Mouse (Mus musculus) liver, adult 2 months (tissue): ENCODE data around the gene Cdt1. TPM values are rescaled to one million over a fixed set of nuclear protein-coding genes. Genes with fewer than 3 reads are reported as not detected.

Experiments
- DNase-seq: peaks from one replicate; pipeline ENCODE4 v3.0.0-alpha.2; 2011; ENCODE audit warnings: low read depth, low spot score; ENCODE audit errors: extremely low read depth
- H3K27ac ChIP-seq: fragments of 200-500 bp; replicated peaks from 2 replicates; pipeline ENCODE4 v1.5.1; 2012; ENCODE audit warnings: low read depth, mild to moderate bottlenecking, control low read depth, inconsistent platforms, low read length; ENCODE audit not compliant: insufficient read depth
- H3K27me3 ChIP-seq: fragments of 200-500 bp; 2 replicates; pipeline ENCODE4 v1.6.1; 2012; ENCODE audit warnings: mild to moderate bottlenecking, moderate library complexity, low read length, inconsistent platforms; ENCODE audit not compliant: control insufficient read depth, insufficient read depth
- H3K36me3 ChIP-seq: fragments of 200-500 bp; 2 replicates; pipeline ENCODE4 v1.6.1; 2012; ENCODE audit warnings: low read length, inconsistent platforms; ENCODE audit not compliant: control insufficient read depth, insufficient read depth
- H3K4me1 ChIP-seq: fragments of 200-500 bp; 2 replicates; pipeline ENCODE4 v1.6.1; 2011; ENCODE audit warnings: low read length; ENCODE audit not compliant: control insufficient read depth, insufficient read depth
- H3K4me3 ChIP-seq: fragments of 200-500 bp; 2 replicates; pipeline ENCODE4 v1.5.1; 2011; ENCODE audit warnings: low read depth, mild to moderate bottlenecking, control low read depth, low read length, moderate library complexity; ENCODE audit not compliant: insufficient read depth
- H3K79me2 ChIP-seq: fragments of 200-500 bp; 2 replicates; pipeline ENCODE4 v1.6.1; 2012; ENCODE audit warnings: inconsistent platforms, mild to moderate bottlenecking, low read length, moderate library complexity; ENCODE audit not compliant: control insufficient read depth, insufficient read depth
- H3K9ac ChIP-seq: fragments of 200-500 bp; 2 replicates; pipeline ENCODE4 v1.6.1; 2012; ENCODE audit warnings: low read depth, mild to moderate bottlenecking, control low read depth, inconsistent platforms, low read length
- CTCF ChIP-seq: fragments of 200-500 bp; IDR thresholded peaks from 2 replicates; pipeline ENCODE4 v1.5.1; 2011; ENCODE audit warnings: low read depth, low read length, control low read depth
- POLR2A ChIP-seq: fragments of 200-500 bp; IDR thresholded peaks from 2 replicates; pipeline ENCODE4 v1.6.1; 2011; ENCODE audit warnings: low read length, control low read depth; ENCODE audit not compliant: insufficient read depth; ENCODE audit errors: extremely low read depth
- WGBS: fragments of 180-500 bp; shearing (Covaris S2); methylation state at CpG from one replicate; pipeline ENCODE4 v1.1.7; 2018; 5-methylcytosine and 5-hydroxymethylcytosine counted together
- polyA plus RNA-seq: library from polyadenylated mRNA; depleted of rRNA; stranded (reverse); fragments of >200 nt; gene quantifications from 2 replicates; pipeline ENCODE4 v1.2.3, GENCODE M21; 2012
- total RNA-seq: library from RNA; depleted of rRNA; stranded (reverse); fragments of >200 nt; gene quantifications from 2 replicates; pipeline ENCODE4 v1.2.3, GENCODE M21; 2014

The Cdt1 gene
- total and polyA plus RNA-seq, 2 experiments, result 1.0 to 2.9 TPM

- Histone ChIP-seq H3K79me2 (no peaks in the 10 kb centered on the region), H3K36me3 (no peaks in the 10 kb centered on the region), H3K4me1 (no peaks in the 10 kb centered on the region), H3K27ac (no peak overlapping the region), H3K4me3 (no peak overlapping the region), H3K27me3 (no peaks in the 10 kb centered on the region), H3K9ac (no peak overlapping the region)
- WGBS, result 81% methylated on average over 12 of the region's 12 CpGs
- DNase-seq, result no peak
- TF ChIP-seq POLR2A (no peak), CTCF (no peak)
These were observed 25.4 kb downstream of the Cdt1 start for GRCm38 (mm10) chr8:122593240-122593639.

GRCm38 (mm10) chr8:122593783-122594507 is 26.1 kb downstream of the Cdt1 start:
- no peak overlapping the region for H3K4me3 ChIP-seq
- DNase-seq, result no peak
- H3K27ac ChIP-seq, result no peak overlapping the region
- WGBS, result 94% methylated on average over 19 of the region's 19 CpGs
- H3K36me3 ChIP-seq, result no peaks in the 10 kb centered on the region
- H3K9ac ChIP-seq, result no peak overlapping the region
- H3K79me2 ChIP-seq, result no peaks in the 10 kb centered on the region
- H3K27me3 ChIP-seq, result no peaks in the 10 kb centered on the region
- TF ChIP-seq POLR2A, result no peak
- TF ChIP-seq CTCF, result no peak
- no peaks in the 10 kb centered on the region for H3K4me1 ChIP-seq

- 86% methylated on average over 4 of the region's 4 CpGs for WGBS
- H3K27ac ChIP-seq, result no peak overlapping the region
- no peak overlapping the region for H3K9ac ChIP-seq
- no peak for TF ChIP-seq CTCF
- no peak for TF ChIP-seq POLR2A
- no peaks in the 10 kb centered on the region for H3K36me3 ChIP-seq
- H3K79me2 ChIP-seq, result no peaks in the 10 kb centered on the region
- no peaks in the 10 kb centered on the region for H3K4me1 ChIP-seq
- no peaks in the 10 kb centered on the region for H3K27me3 ChIP-seq
- H3K4me3 ChIP-seq, result no peak overlapping the region
- DNase-seq, result no peak
These were observed 28.2 kb downstream of the Cdt1 start for GRCm38 (mm10) chr8:122596031-122596430.

GRCm38 (mm10) chr8:122600666-122601065 is 32.9 kb downstream of the Cdt1 start:
- Histone ChIP-seq H3K9ac (no peak overlapping the region), H3K4me1 (no peaks in the 10 kb centered on the region), H3K4me3 (no peak overlapping the region), H3K27me3 (no peaks in the 10 kb centered on the region), H3K27ac (no peak overlapping the region), H3K79me2 (no peaks in the 10 kb centered on the region), H3K36me3 (no peaks in the 10 kb centered on the region)
- WGBS, result 96% methylated on average over 9 of the region's 9 CpGs
- no peak for DNase-seq
- no peak for TF ChIP-seq CTCF
- TF ChIP-seq POLR2A, result no peak

- no peak overlapping the region for H3K9ac ChIP-seq
- H3K27ac ChIP-seq, result no peak overlapping the region
- DNase-seq, result no peak
- TF ChIP-seq POLR2A (no peak), CTCF (no peak)
- H3K79me2 ChIP-seq, result no peaks in the 10 kb centered on the region
- H3K27me3 ChIP-seq, result no peaks in the 10 kb centered on the region
- WGBS, result 85% methylated on average over 1 of the region's 1 CpGs
- H3K4me1 ChIP-seq, result no peaks in the 10 kb centered on the region
- no peak overlapping the region for H3K4me3 ChIP-seq
- H3K36me3 ChIP-seq, result no peaks in the 10 kb centered on the region
These were observed 36.8 kb downstream of the Cdt1 start for GRCm38 (mm10) chr8:122604640-122605039.

- no peaks in the 10 kb centered on the region for H3K36me3 ChIP-seq
- H3K4me3 ChIP-seq, result no peak overlapping the region
- no peaks in the 10 kb centered on the region for H3K79me2 ChIP-seq
- H3K27ac ChIP-seq, result no peak overlapping the region
- no peaks in the 10 kb centered on the region for H3K4me1 ChIP-seq
- 84% methylated on average over 4 of the region's 4 CpGs for WGBS
- no peak overlapping the region for H3K9ac ChIP-seq
- DNase-seq, result no peak
- TF ChIP-seq POLR2A (no peak), CTCF (no peak)
- H3K27me3 ChIP-seq, result no peaks in the 10 kb centered on the region
These were observed 37.6 kb downstream of the Cdt1 start for GRCm38 (mm10) chr8:122605367-122605766.
